Mouse (Mus musculus): ENCODE measurements around the gene Phactr2. TPM values are rescaled to one million over a fixed set of nuclear protein-coding genes. Genes with fewer than 3 reads are reported as not detected.

Phactr2 gene
- total RNA-seq, 2 experiments from 2014 or later = 32.1 to 39.0 TPM

DNA sequence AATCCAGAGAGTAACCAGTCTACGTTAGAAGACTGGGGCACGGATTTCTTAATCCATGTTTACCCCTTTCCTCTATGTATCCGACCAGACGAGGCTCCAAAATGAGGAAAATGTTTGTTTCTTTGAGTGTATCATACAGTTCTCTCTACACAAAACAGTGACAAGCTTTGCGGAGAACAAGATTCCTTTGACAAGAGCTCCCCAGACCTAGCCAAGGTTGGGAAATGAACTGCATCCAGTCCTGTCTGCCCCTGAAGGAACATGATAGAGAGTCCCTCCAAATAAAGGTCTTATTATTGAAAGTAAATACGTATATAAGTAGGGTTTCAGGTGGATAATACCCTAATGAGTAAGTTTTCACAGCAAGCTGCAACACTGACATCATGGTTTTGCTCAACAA, 199.1 kb downstream of the Phactr2 start:
- DNase-seq = no peak

- DNase-seq = no peak
These were observed 199.5 kb downstream of the Phactr2 start for GRCm38 (mm10) chr10:13274699-13275098.

- DNase-seq = no peak
These were observed 200.5 kb downstream of the Phactr2 start for GRCm38 (mm10) chr10:13273756-13274155.

- DNase-seq = no peak
These were observed 202.5 kb downstream of the Phactr2 start for GRCm38 (mm10) chr10:13271716-13272115.

DNA sequence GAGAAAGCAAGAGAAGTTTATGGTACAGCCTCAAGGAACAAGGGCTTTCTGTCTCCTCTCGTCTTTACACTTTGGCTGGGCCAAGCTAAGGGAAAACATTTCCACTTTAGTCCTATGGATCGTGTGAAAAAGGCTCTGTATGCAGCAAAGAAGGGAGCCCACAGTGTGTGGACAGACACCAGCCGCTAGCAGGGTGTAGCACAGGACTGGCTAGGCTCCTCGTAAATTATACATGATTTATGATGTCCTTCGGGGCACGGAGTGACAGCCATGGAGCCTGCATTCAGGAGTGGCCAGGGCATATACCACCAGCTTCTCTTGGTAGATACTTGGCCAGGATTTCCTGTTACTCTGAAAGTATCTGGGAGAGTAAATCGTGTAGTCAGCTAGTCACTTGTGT, 203.1 kb downstream of the Phactr2 start:
- no peak for DNase-seq

GRCm38 (mm10) chr10:13270270-13270669, 203.9 kb downstream of the Phactr2 start:
- DNase-seq = no peak

- no peak for DNase-seq
These were observed 215.0 kb downstream of the Phactr2 start for GRCm38 (mm10) chr10:13259251-13259650.

GRCm38 (mm10) chr10:13256196-13256595, 218.0 kb downstream of the Phactr2 start:
- no peak for DNase-seq

- no peak for DNase-seq
These were observed 223.9 kb downstream of the Phactr2 start for GRCm38 (mm10) chr10:13250280-13250679.

DNA sequence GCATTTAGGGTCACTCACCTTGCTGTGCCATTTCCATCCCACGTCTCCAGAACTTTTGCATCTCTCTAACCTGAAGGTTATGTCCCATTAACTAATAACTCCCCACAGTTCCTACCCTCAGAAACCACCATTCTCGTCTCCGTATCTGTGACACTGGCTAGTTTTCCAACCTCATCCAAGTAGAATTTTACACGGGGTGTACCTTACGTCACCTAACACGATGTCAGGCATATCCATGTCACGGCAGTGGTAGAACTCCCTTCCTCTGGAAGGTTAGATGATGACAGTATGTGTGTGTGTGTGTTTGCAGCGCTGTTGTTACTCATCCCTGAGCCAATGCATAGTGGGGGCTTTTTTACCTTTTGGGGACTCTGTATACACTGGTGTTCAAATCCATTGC, 225.1 kb downstream of the Phactr2 start:
- DNase-seq = no peak

- DNase-seq = no peak
These were observed 228.5 kb downstream of the Phactr2 start for GRCm38 (mm10) chr10:13245714-13246113.

DNA sequence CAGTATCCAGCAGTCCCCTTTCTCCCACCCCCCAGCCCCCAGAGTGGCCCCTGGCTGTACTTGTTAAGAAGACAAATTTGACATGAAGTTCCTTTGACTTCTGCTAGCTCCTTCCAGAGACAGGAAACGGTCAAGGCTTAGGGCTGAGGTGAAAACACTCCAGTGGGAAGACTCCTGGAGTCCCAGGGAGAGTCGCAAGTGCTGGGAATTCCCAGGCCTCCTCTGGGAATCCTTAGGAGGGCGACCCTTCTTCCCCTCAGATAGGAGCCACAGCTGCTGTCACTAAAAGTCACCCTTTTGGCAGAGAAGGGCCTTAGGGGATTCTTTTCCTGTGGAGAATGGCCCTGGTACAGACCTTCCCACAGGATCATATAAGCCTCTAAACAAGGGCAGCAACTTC, 230.0 kb downstream of the Phactr2 start:
- DNase-seq = no peak

DNA sequence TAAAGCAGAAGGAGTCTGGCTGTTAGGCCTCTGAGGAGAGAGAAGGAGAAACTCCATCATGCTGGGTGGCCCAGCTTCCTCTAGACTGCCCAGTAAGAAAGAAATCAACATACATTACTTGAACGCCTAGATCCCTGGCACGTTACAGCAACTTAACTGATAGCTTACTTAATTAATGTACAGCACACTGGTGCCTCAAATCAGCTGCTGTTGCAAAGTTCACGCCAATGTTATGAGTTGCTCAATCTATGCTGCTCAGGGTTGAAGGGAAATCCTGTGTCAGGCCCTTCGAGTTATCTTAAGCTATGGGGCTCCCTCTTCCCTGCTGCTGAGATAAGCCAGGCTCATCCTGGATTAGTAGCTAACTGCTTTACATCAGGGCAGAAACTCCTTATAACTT, 233.8 kb downstream of the Phactr2 start:
- no peak for DNase-seq

DNA sequence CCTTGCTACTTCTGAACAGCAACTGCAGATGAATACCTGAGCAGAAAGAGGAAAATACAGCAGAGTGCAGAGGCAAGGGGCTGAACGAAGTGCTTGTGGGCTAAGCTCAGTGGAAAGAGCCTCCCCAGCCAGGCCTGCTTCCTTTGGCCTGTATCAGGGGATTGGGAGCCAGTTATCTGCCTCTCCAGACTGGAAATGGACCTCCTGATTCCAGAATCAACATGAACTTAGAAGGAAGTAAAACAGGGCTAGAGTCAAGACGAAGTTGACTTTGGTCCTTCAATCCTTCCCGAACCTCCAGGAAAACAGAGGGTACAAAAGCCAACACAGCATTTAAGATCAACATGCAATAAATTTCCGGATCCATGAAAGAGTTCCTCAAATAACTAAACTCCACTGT, 236.0 kb downstream of the Phactr2 start:
- no peak for DNase-seq

GRCm38 (mm10) chr10:13236866-13237265, 237.3 kb downstream of the Phactr2 start:
- no peak for DNase-seq

DNA sequence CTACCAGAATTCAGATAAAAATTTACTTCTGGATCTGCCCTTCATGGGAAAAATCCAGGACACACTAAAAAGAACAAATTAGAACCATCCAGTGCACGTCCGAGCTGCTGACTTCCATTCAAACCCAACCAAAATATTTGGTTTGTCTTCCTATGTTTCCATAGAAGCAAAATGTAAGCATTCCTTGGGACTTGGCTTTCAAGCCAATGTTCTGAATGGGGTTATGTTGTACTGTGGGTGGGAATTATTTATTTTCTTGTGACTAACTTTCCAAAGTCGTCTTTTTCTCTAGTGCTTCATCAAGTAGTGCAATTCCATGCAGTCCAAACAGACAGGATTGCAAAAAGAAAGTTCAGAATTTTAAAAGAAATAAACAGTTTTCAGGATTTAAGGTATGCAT, 239.7 kb downstream of the Phactr2 start:
- no peak for DNase-seq

- no peak for DNase-seq
These were observed 240.3 kb downstream of the Phactr2 start for GRCm38 (mm10) chr10:13233941-13234340.

DNA sequence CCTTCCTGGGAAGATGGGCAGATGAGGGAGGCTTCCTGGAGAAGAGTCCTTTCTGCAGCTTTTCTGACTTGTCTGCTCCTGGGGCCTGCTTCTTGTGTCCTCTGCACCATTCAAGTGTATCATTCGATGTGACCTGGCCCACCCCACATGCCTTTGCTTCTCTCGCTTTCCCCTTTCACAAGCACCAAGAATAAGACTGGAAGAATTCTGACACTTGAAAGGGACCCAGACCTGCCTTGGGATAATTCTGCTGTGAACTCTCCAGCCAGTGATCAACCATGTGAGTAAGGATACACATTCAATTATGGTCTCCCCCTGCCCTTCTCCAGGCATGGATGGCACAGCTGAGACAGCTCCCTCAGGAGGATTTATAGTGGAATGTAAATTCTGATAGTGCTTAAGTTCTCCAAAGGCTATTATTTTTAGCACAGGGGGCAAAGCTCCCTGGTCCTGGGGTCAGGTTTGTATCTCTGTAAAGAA, 241.0 kb downstream of the Phactr2 start:
- no peak for DNase-seq

DNA sequence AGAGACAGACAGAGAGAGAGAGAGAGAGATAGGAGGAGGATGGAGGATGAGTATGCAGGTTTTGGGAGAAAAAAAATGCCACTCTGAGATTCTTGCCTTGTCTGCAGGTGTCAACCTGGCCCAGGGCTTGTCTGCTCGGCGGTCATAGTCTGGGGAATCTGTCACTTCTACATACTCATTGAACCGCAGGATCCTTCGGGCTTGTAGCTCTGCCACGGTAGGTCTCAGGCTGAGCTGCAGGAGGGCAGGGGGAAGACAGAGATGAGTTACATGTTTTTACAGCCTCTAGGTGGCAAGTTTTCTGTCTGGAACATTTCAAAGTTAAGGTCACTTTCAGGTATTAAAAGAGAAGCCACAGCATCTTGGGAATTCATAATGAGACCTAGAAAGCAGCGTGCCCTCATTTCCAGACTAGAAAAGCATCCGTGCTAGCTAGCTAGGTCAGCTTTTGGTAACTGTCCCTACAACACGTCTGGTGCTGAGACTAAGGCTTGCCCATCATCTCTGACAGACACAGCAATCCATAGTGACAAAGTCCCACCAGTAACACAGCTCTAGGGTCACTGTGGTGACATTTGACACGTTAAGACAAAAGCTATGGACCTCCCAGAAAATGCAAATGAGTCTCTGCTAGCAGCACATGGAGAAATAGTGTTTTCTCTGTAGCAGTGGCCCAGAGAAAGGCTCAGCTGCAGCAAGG, 241.6 kb downstream of the Phactr2 start:
- no peak for DNase-seq

DNA sequence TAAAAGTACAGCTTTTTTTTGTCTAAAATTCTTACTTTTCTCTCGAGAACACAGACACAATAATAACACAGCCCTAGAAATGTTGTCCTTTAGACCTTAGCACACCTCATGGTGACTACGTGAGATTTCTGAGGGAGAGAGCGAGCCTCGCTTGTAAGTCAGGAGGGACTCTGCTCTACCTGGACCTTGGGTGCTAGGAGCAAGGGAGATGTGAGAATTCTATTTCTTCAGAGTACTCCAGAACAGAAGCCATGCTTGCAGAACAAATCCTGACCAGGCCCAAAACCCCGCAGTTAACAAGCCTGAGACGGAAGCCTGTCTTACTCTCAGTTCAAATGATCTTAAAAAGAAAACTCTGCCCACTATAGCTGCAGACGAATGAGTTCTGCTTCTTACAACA, 243.5 kb downstream of the Phactr2 start:
- no peak for DNase-seq

GRCm38 (mm10) chr10:13225377-13226063, 248.7 kb downstream of the Phactr2 start:
- no peak for DNase-seq

DNA sequence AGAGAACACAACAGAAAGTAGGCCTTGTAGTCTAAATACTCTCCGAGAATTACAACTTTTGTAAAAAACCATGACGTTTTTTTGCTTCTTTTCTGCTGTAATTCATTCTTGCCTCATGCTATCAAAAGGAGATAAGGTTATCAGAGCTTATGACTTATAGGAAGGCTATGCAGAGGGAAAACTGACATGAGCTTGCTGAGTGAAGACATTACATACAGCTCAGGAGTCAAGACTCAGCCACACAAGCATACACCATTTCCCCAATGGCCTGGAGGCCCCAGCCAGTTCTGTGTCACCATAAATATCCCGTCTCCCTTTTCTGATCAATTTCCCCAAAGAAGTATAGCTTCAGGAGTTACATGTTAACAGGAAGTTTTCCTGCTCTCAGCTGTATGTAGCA, 252.1 kb downstream of the Phactr2 start:
- DNase-seq = no peak

DNA sequence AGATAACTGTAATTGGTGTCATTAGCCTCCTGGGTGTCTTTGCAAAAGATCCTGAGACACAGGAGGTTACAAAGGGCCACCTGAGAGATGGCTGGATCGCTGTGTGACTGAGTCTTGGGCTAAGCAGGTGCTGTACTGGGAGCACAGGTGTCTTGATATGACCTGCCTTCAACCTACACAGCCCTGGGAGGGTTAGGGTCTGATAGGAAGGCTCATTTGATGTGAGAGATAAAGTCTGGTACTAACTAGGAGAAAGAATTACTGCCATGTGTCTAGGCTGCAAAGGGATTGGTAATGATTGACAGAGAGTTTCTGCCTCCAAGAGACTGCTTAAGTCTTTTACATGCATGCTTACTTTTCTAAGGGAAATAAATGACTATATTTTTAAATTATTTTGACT, 254.2 kb downstream of the Phactr2 start:
- no peak for DNase-seq

DNA sequence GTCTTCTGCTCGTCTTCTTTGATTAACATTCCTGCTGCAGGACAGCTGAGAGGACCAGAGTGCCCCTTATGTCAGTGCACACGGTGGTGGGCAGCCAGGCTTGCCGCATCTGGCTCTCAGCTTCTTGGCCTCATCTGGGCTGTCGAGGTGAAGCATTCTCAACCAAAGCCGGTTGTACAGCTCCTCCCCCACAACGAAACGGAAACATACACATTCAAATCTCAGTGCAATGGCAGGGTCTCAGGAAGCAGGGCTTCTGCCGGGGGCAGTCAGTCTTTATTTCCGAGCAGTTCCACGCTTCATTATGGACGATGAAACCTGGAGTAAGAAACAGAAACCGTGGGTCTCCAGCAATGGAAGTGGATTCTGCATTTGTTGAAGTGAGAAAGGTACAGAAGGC, 260.3 kb downstream of the Phactr2 start:
- DNase-seq = no peak
